Mouse (Mus musculus) embryo, embryonic 9.5 days (tissue): Measurements from ENCODE around the gene Spint4.

Experiments
- DNase-seq: peaks from one replicate; pipeline ENCODE4 v3.0.0-alpha.2; 2017; ENCODE audit errors: extremely low spot score

Gene Spint4

DNA sequence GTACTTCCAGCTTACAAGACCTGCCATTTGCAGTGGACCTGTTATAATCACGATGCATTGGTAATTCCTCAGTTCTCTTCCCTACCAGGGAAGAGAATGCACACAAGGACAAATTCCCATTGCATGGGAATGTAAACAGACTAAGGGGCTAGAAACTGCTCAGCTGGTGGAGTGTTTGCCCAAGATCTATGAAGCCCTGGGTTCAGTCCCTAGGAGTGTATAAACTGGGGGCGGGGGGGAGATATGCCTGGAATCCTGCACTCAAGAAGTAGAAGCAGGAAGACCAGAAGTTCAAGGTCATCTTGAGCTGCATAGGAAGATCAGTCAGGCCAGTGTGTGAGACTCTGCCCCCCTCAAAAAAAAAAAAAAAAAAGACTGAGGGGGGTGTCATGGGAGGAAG lies 35.0 kb downstream of the Spint4 start:
- DNase-seq, result no peak

DNA sequence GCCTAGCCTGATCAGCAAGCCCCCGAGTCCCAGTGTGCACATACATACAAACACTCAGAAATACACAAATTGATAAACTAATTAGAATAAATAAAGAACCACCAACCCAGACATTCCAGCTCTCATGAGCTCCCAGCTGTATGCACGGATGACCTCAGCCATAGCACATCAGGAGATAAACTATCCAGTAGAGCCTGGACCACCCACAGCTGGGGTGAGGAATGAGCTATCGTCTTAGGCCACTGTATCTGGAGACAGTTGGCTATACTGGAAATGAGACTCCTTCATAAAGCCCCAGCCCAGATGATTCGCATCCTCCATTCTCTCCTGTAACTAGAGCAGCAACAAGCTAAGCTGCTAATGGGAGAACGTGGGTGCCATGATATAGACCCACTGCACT lies 36.5 kb downstream of the Spint4 start:
- DNase-seq, result no peak

GRCm38 (mm10) chr2:164735446-164735845 lies 37.1 kb downstream of the Spint4 start:
- DNase-seq, result no peak

GRCm38 (mm10) chr2:164737377-164738090 lies 39.2 kb downstream of the Spint4 start:
- no peak for DNase-seq

GRCm38 (mm10) chr2:164739876-164740275 lies 41.6 kb downstream of the Spint4 start:
- no peak for DNase-seq

- no peak for DNase-seq
These were observed 46.7 kb downstream of the Spint4 start for GRCm38 (mm10) chr2:164744987-164745386.

GRCm38 (mm10) chr2:164745843-164746479 lies 47.7 kb downstream of the Spint4 start, which contains the start of the genes Wfdc3 and Dnttip1:
TSS of gene Wfdc3 (minus strand) at chr2:164745931.
TSS of gene Dnttip1 (plus strand) at chr2:164745983.
- DNase-seq, result peak; percentile 91

- DNase-seq, result no peak
These were observed 48.4 kb downstream of the Spint4 start for GRCm38 (mm10) chr2:164746693-164747092.

GRCm38 (mm10) chr2:164748191-164748590 lies 49.9 kb downstream of the Spint4 start:
- no peak for DNase-seq

DNA sequence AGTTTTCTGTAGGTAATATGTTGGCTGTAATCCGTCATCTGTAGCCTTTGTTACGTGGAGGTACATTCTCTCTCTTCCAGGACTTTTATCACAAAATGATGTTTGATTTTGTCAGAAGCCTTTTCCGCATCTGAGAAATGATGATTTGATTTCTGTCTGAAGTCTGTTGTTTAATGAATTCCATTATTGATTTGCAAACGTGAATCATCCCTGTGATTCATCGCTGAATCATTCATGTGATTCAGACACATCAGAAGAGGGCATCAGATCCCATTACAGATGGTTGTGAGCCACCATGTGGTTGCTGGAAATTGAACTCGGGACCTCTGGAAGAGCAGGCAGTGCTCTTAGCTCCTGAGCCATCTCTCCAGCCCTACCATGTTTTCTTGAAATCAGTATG lies 50.7 kb downstream of the Spint4 start:
- DNase-seq, result no peak
